Mouse (Mus musculus) G1E (cell line): ENCODE measurements around the gene Uox. TPM values are rescaled to one million over a fixed set of nuclear protein-coding genes. Genes with fewer than 3 reads are reported as not detected.
A peak's percentile ranks its signal among the peaks of the same experiment; 100 is the strongest.

Source experiments
- ATAC-seq: 2 replicates; pipeline ENCODE4 v1.8.0; 2016; ENCODE audit warnings: mild to moderate bottlenecking; ENCODE audit not compliant: insufficient number of reproducible peaks, poor library complexity, low FRiP score, severe bottlenecking; ENCODE audit errors: extremely low read depth
- DNase-seq: peaks from one replicate; pipeline ENCODE4 v3.0.0; 2012; ENCODE audit warnings: low spot score
- H3K27me3 ChIP-seq: 2 replicates; pipeline ENCODE4 v1.6.1; 2012; ENCODE audit warnings: mild to moderate bottlenecking, low read length, inconsistent platforms; ENCODE audit not compliant: insufficient read depth
- H3K36me3 ChIP-seq: replicated peaks from 2 replicates; pipeline ENCODE3; 2012; ENCODE audit warnings: mild to moderate bottlenecking, inconsistent platforms
- H3K4me1 ChIP-seq: 2 replicates; pipeline ENCODE4 v1.6.1; 2012; ENCODE audit warnings: low read depth, low read length, inconsistent platforms, mixed read lengths; ENCODE audit not compliant: insufficient read depth
- H3K4me3 ChIP-seq: 2 replicates; pipeline ENCODE4 v1.5.1; 2012; ENCODE audit warnings: low read depth, mild to moderate bottlenecking, inconsistent platforms, low read length, moderate library complexity, mixed read lengths
- H3K9me3 ChIP-seq: replicated peaks from 2 replicates; pipeline ENCODE4 v1.6.1; 2012; ENCODE audit warnings: inconsistent platforms
- CTCF ChIP-seq: IDR thresholded peaks from 2 replicates; pipeline ENCODE4 v1.5.1; 2012; ENCODE audit warnings: low read depth, low read length, inconsistent platforms, mixed read lengths
- GATA1 ChIP-seq: IDR thresholded peaks from 2 replicates; pipeline ENCODE4 v1.6.1; 2012; ENCODE audit warnings: borderline replicate concordance, low read length, inconsistent platforms, mixed read lengths
- GATA2 ChIP-seq: IDR thresholded peaks from 2 replicates; pipeline ENCODE4 v1.6.1; 2012; ENCODE audit warnings: low read depth, low read length, inconsistent platforms, borderline replicate concordance
- POLR2AphosphoS5 ChIP-seq: IDR thresholded peaks from 2 replicates; pipeline ENCODE4 v1.6.1; 2012; ENCODE audit warnings: low read depth, low read length, inconsistent platforms; ENCODE audit not compliant: insufficient replicate concordance
- TAL1 ChIP-seq: conservative IDR thresholded peaks from 2 replicates; pipeline ENCODE4 v1.6.1; 2012; ENCODE audit warnings: low read depth, low read length, inconsistent platforms, mixed read lengths
- polyA plus RNA-seq: library from polyadenylated mRNA; stranded (reverse); fragments of >175 nt; gene quantifications from 2 replicates; pipeline ENCODE4 v1.2.3, GENCODE M21; 2012
- total RNA-seq, 2 experiments: library from RNA; stranded (forward) in 1 of 2; stranded (reverse) in 1 of 2; fragments of 200-1000 nt in 1 of 2; fragments of >200 nt in 1 of 2; fragmentation: Nextera tagmentation in 1 of 2; gene quantifications; 2 replicates each; pipeline ENCODE4 v1.2.3; 2014 to 2017

Gene Uox
- total RNA-seq (2014; fragmentation: Nextera tagmentation) (not detected in 2 replicates), total RNA-seq (2017) (0.22 TPM in 1 of 2 replicates, not detected in the other), polyA plus RNA-seq (not detected in 2 replicates)

- H3K27me3 ChIP-seq: peaks cover 3% of the 10 kb centered on the region; the same call in 1 of the 2 replicates
- DNase-seq: no peak
- no peaks in the 10 kb centered on the region for H3K36me3 ChIP-seq
- H3K4me1 ChIP-seq: peaks cover 13% of the 10 kb centered on the region
- no peak for TF ChIP-seq CTCF
- no peak for TF ChIP-seq GATA1
- TF ChIP-seq TAL1: no peak
- no peak for TF ChIP-seq POLR2AphosphoS5
- no peak for TF ChIP-seq GATA2
- no peak for ATAC-seq
- H3K4me3 ChIP-seq: no peak within 1 kb of the TSS
- no peaks in the 10 kb centered on the region for H3K9me3 ChIP-seq
These were observed at the start of gene Uox for GRCm38 (mm10) chr3:146570148-146570782. TSS of gene Uox (plus strand) at chr3:146570426.

- ATAC-seq: peak; percentile 97
- DNase-seq: peak; percentile 80
- peak within 1 kb of the TSS; percentile 88 for H3K4me3 ChIP-seq
- no peak for TF ChIP-seq TAL1
- TF ChIP-seq GATA1: no peak
- no peak for TF ChIP-seq CTCF
- TF ChIP-seq GATA2: no peak
- H3K4me1 ChIP-seq: peaks cover 21% of the 10 kb centered on the region
- H3K36me3 ChIP-seq: peaks cover 31% of the 10 kb centered on the region
- no peaks in the 10 kb centered on the region for H3K27me3 ChIP-seq
- H3K9me3 ChIP-seq: no peaks in the 10 kb centered on the region
These were observed 49.2 kb upstream of the Uox start, which contains the start of gene Rpf1 for GRCm38 (mm10) chr3:146520798-146521651. TSS of gene Rpf1 (minus strand) at chr3:146521429.

GRCm38 (mm10) chr3:146521652-146522020 lies 48.6 kb upstream of the Uox start:
- TF ChIP-seq GATA1 (no peak), CTCF (no peak), POLR2AphosphoS5 (no peak), TAL1 (no peak), GATA2 (no peak)
- DNase-seq: no peak
- peak; percentile 50 for ATAC-seq

GRCm38 (mm10) chr3:146528335-146528734 lies 41.9 kb upstream of the Uox start:
- ATAC-seq (no peak), DNase-seq (no peak)
- H3K36me3 ChIP-seq: no peaks in the 10 kb centered on the region
- H3K4me1 ChIP-seq: 0 out of 2 replicates have a peak, but pooled peaks cover 2% of the 10 kb centered on the region
- peaks cover 15% of the 10 kb centered on the region for H3K27me3 ChIP-seq
- H3K9me3 ChIP-seq: no peaks in the 10 kb centered on the region
- TF ChIP-seq GATA1 (no peak), TAL1 (no peak), CTCF (no peak), GATA2 (no peak), POLR2AphosphoS5 (no peak)
- H3K4me3 ChIP-seq: no peak overlapping the region

More at GRCm38 (mm10) chr3:146521652-146522020, 48.6 kb upstream of the Uox start:
- Histone ChIP-seq H3K36me3 (peaks cover 28% of the 10 kb centered on the region), H3K4me1 (peaks cover 21% of the 10 kb centered on the region), H3K9me3 (no peaks in the 10 kb centered on the region), H3K4me3 (peak overlapping the region; percentile 88), H3K27me3 (no peaks in the 10 kb centered on the region)

GRCm38 (mm10) chr3:146534986-146535385 lies 35.2 kb upstream of the Uox start:
- no peak for DNase-seq
- no peak for ATAC-seq
- Histone ChIP-seq H3K4me1 (no peaks in the 10 kb centered on the region), H3K36me3 (no peaks in the 10 kb centered on the region), H3K4me3 (no peak overlapping the region), H3K27me3 (peaks cover 14% of the 10 kb centered on the region), H3K9me3 (no peaks in the 10 kb centered on the region)
- TF ChIP-seq GATA2 (no peak), CTCF (no peak), GATA1 (no peak), TAL1 (no peak), POLR2AphosphoS5 (no peak)

GRCm38 (mm10) chr3:146540521-146541273 lies 29.5 kb upstream of the Uox start:
- ATAC-seq (no peak), DNase-seq (no peak)
- Histone ChIP-seq H3K36me3 (no peaks in the 10 kb centered on the region), H3K4me1 (0 out of 2 replicates have a peak, but pooled peaks cover 6% of the 10 kb centered on the region), H3K4me3 (no peak overlapping the region), H3K9me3 (no peaks in the 10 kb centered on the region), H3K27me3 (peaks cover 11% of the 10 kb centered on the region)
- TF ChIP-seq TAL1: no peak
